Mouse (Mus musculus): ENCODE results near the gene Clic1. TPM values are rescaled to one million over a fixed set of nuclear protein-coding genes. Genes with fewer than 3 reads are reported as not detected.

The Clic1 gene
- polyA plus RNA-seq, 1 experiment, result 150 TPM

Other genes with a start within 250 kb of the Clic1 start
- gene Cyp21a1, start 245.4 kb upstream of the Clic1 start, polyA plus RNA-seq (2012; rRNA removed), result 1.5 and 2.7 TPM in 2 replicates
- 56.5 and 60.0 TPM in 2 replicates for gene Stk19, start 213.0 kb upstream of the Clic1 start, polyA plus RNA-seq (2012; rRNA removed)
- 45.2 and 55.1 TPM in 2 replicates for gene Dxo, start 212.9 kb upstream of the Clic1 start, polyA plus RNA-seq (2012; rRNA removed)
- 114 and 120 TPM in 2 replicates for gene Skiv2l, start 199.8 kb upstream of the Clic1 start, polyA plus RNA-seq (2012; rRNA removed)
- gene Nelfe, start 199.6 kb upstream of the Clic1 start, polyA plus RNA-seq (2012; rRNA removed), result 24.5 and 28.4 TPM in 2 replicates
- gene Cfb, start 187.4 kb upstream of the Clic1 start, polyA plus RNA-seq (2012; rRNA removed), result 16.7 and 26.4 TPM in 2 replicates
- gene Zbtb12, start 170.5 kb upstream of the Clic1 start, polyA plus RNA-seq (2012; rRNA removed), result 31.4 and 37.2 TPM in 2 replicates
- gene Gm20547, start 167.9 kb upstream of the Clic1 start, polyA plus RNA-seq (2012; rRNA removed), result 0.06 TPM in 1 of 2 replicates, not detected in the other
- gene C2, start 151.7 kb upstream of the Clic1 start, polyA plus RNA-seq (2012; rRNA removed), result 44.6 and 48.4 TPM in 2 replicates
- 397 and 463 TPM in 2 replicates for gene Ehmt2, start 151.5 kb upstream of the Clic1 start, polyA plus RNA-seq (2012; rRNA removed)
- gene Slc44a4, start 135.5 kb upstream of the Clic1 start, polyA plus RNA-seq (2012; rRNA removed), result 10.4 and 10.5 TPM in 2 replicates
- gene Neu1, start 118.7 kb upstream of the Clic1 start, polyA plus RNA-seq (2012; rRNA removed), result 41.7 and 43.1 TPM in 2 replicates
- 132 and 153 TPM in 2 replicates for gene Hspa1b, start 90.7 kb upstream of the Clic1 start, polyA plus RNA-seq (2012; rRNA removed)
- gene Gm20481, start 80.1 kb upstream of the Clic1 start, polyA plus RNA-seq (2012; rRNA removed), result 1.1 TPM in 1 of 2 replicates, not detected in the other
- gene Hspa1a, start 77.8 kb upstream of the Clic1 start, polyA plus RNA-seq (2012; rRNA removed), result 71.2 and 74.4 TPM in 2 replicates
- gene Hspa1l, start 77.3 kb upstream of the Clic1 start, polyA plus RNA-seq (2012; rRNA removed), result 0.28 and 0.47 TPM in 2 replicates
- gene Lsm2, start 68.1 kb upstream of the Clic1 start, polyA plus RNA-seq (2012; rRNA removed), result 107 and 128 TPM in 2 replicates
- gene Vars, start 49.0 kb upstream of the Clic1 start, polyA plus RNA-seq (2012; rRNA removed), result 349 and 387 TPM in 2 replicates
- gene Vwa7, start 33.4 kb upstream of the Clic1 start, polyA plus RNA-seq (2012; rRNA removed), result 1.6 and 1.7 TPM in 2 replicates
- gene Sapcd1, start 21.9 kb upstream of the Clic1 start, polyA plus RNA-seq (2012; rRNA removed), result 2.2 and 3.1 TPM in 2 replicates
- 2.8 and 3.2 TPM in 2 replicates for gene Msh5, start 3.2 kb upstream of the Clic1 start, polyA plus RNA-seq (2012; rRNA removed)
- gene Ddah2, start 9.1 kb downstream of the Clic1 start, polyA plus RNA-seq (2012; rRNA removed), result 113 and 116 TPM in 2 replicates
- not detected in 2 replicates for gene Ly6g6c, start 15.4 kb downstream of the Clic1 start, polyA plus RNA-seq (2012; rRNA removed)
- 0.25 and 0.36 TPM in 2 replicates for gene Mpig6b, start 16.2 kb downstream of the Clic1 start, polyA plus RNA-seq (2012; rRNA removed)
- 13.7 and 17.0 TPM in 2 replicates for gene Ly6g6e, start 26.9 kb downstream of the Clic1 start, polyA plus RNA-seq (2012; rRNA removed)
- 7.4 and 8.5 TPM in 2 replicates for gene Ly6g6d, start 28.1 kb downstream of the Clic1 start, polyA plus RNA-seq (2012; rRNA removed)
- not detected in 2 replicates for gene Ly6g6f, start 35.6 kb downstream of the Clic1 start, polyA plus RNA-seq (2012; rRNA removed)
- 223 and 260 TPM in 2 replicates for gene Abhd16a, start 39.3 kb downstream of the Clic1 start, polyA plus RNA-seq (2012; rRNA removed)
- gene Ly6g5c, start 58.3 kb downstream of the Clic1 start, polyA plus RNA-seq (2012; rRNA removed), result not detected in 2 replicates
- gene Ly6g5b, start 65.5 kb downstream of the Clic1 start, polyA plus RNA-seq (2012; rRNA removed), result 1.5 and 2.3 TPM in 2 replicates
- gene Gpank1, start 71.5 kb downstream of the Clic1 start, polyA plus RNA-seq (2012; rRNA removed), result 17.4 and 20.2 TPM in 2 replicates
- 246 and 449 TPM in 2 replicates for gene Csnk2b, start 72.1 kb downstream of the Clic1 start, polyA plus RNA-seq (2012; rRNA removed)
- gene D17H6S53E, start 76.4 kb downstream of the Clic1 start, polyA plus RNA-seq (2012; rRNA removed), result 7.9 and 13.4 TPM in 2 replicates
- 0.16 and 0.37 TPM in 2 replicates for gene Apom, start 82.1 kb downstream of the Clic1 start, polyA plus RNA-seq (2012; rRNA removed)
- 379 and 401 TPM in 2 replicates for gene Bag6, start 85.2 kb downstream of the Clic1 start, polyA plus RNA-seq (2012; rRNA removed)
- 592 and 637 TPM in 2 replicates for gene Prrc2a, start 114.9 kb downstream of the Clic1 start, polyA plus RNA-seq (2012; rRNA removed)
- 1.4 and 1.9 TPM in 2 replicates for gene Aif1, start 126.1 kb downstream of the Clic1 start, polyA plus RNA-seq (2012; rRNA removed)
- 15.6 and 19.9 TPM in 2 replicates for gene Lst1, start 138.5 kb downstream of the Clic1 start, polyA plus RNA-seq (2012; rRNA removed)
- 4.6 and 6.7 TPM in 2 replicates for gene Ltb, start 144.5 kb downstream of the Clic1 start, polyA plus RNA-seq (2012; rRNA removed)
- 0.62 and 0.77 TPM in 2 replicates for gene Tnf, start 152.0 kb downstream of the Clic1 start, polyA plus RNA-seq (2012; rRNA removed)
- gene Lta, start 155.4 kb downstream of the Clic1 start, polyA plus RNA-seq (2012; rRNA removed), result 0.16 and 0.36 TPM in 2 replicates
- gene Gm16181, start 170.9 kb downstream of the Clic1 start, polyA plus RNA-seq (2012; rRNA removed), result not detected in 2 replicates
- 6.9 and 13.4 TPM in 2 replicates for gene Atp6v1g2, start 183.7 kb downstream of the Clic1 start, polyA plus RNA-seq (2012; rRNA removed)
- gene Nfkbil1, start 185.8 kb downstream of the Clic1 start, polyA plus RNA-seq (2012; rRNA removed), result 42.9 and 64.2 TPM in 2 replicates
- gene Ddx39b, start 191.8 kb downstream of the Clic1 start, polyA plus RNA-seq (2012; rRNA removed), result 360 and 468 TPM in 2 replicates
- gene H2-D1, start 212.8 kb downstream of the Clic1 start, polyA plus RNA-seq (2012; rRNA removed), result 422 and 558 TPM in 2 replicates

Data from ovary, adult 2 months (tissue).